Mouse (Mus musculus) neural tube, embryonic 10.5 days (tissue): ENCODE data around the gene Slc19a2.
"Not testable (repeated sequence)": the region's sequence is repeated elsewhere in the genome, so short reads cannot be mapped to it uniquely, and the experiment has no call there.

Source experiments
- DNase-seq: peaks from one replicate; pipeline ENCODE4 v3.0.0-alpha.2; 2017; ENCODE audit warnings: low spot score; ENCODE audit errors: extremely low spot score

Slc19a2 gene

GRCm38 (mm10) chr1:164248465-164249331 is at the start of gene Slc19a2:
Gene Slc19a2 (plus strand): TSS chr1:164249046.
- peak; percentile 100 for DNase-seq

- no peak for DNase-seq
These were observed 49.3 kb upstream of the Slc19a2 start for GRCm38 (mm10) chr1:164199551-164199950.

DNA sequence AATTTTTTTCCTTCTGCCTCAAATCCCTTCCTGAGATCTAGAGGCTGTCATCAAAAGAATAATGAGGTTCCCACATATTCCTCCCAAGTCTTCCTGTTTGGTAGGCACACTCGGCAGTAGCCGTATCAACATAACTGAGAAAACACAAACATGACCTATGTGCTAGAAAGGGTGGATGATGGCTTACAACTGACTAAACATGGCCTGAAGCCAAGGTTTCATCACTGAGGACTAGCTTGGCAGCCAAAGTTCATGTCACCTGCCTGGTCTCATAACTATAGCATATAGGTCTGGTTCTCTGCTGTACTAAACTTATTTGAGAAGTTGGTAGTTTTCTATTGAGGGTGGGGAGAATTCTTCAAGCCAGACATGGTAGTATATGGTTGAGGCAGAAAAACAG is 40.4 kb upstream of the Slc19a2 start:
- DNase-seq, result no peak

DNA sequence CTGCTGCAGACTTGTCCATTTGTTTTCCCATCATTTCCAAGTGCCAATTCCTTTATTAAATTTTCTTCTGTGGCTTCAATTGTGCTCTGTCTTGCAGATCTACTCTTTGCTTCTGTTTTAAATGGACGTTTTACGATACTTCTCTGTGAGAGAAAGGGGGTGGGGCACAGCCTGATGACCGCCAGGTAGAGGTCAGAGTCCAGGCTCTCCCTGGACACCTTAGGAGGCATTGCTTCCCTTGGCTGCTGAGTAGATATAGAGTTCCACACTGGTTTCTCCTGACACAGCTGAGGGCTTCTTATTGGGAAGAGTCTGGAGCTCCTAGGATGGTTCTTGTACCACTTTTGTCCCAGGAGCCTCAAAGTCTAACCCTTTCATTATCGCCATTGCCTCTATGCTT is 37.9 kb upstream of the Slc19a2 start:
- no peak for DNase-seq

- DNase-seq, result no peak
These were observed 36.2 kb upstream of the Slc19a2 start for GRCm38 (mm10) chr1:164212686-164213085.

DNA sequence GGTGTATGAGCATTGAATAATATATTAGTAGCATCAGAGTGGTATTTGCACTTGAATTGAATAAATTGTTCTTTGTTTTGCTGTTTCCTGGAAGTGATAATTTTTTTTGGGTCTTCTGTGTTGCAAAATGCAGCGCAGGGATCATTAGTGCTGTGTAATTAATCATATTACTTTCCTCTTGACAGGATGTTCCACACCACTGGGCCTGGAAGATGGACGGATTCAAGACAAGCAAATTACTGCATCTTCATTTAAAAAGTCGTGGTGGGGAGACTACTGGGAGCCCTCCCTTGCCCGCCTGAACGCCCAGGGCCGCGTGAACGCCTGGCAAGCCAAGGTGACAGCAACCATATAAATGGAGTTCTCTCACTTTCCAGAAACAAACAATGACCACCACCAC is 34.7 kb upstream of the Slc19a2 start:
- no peak for DNase-seq

- DNase-seq, result no peak
These were observed 33.7 kb upstream of the Slc19a2 start for GRCm38 (mm10) chr1:164215097-164215496.

GRCm38 (mm10) chr1:164215540-164215939 is 33.3 kb upstream of the Slc19a2 start:
- DNase-seq, result no peak

- no peak for DNase-seq
These were observed 30.8 kb upstream of the Slc19a2 start for GRCm38 (mm10) chr1:164217791-164218685.

- no peak for DNase-seq
These were observed 28.6 kb upstream of the Slc19a2 start for GRCm38 (mm10) chr1:164220261-164220660.

DNA sequence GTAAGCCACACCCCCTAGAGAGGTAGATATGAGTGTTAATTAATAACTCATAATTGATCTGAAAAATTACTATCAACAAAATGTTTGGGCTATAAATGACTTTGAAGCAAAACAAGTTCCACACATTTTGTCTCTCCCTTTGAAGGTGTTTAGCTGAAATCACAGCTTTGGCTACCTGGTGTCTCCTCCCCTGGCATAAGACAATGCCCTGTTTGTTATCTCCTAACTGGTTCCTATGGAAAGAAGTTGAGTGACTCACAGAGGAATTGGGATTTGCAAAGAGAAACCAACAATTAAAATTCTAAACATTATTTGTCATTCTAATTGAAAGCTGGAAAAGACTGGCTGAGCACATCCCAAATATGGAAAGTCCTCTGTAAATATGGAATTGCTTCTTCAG is 25.8 kb upstream of the Slc19a2 start:
- no peak for DNase-seq

DNA sequence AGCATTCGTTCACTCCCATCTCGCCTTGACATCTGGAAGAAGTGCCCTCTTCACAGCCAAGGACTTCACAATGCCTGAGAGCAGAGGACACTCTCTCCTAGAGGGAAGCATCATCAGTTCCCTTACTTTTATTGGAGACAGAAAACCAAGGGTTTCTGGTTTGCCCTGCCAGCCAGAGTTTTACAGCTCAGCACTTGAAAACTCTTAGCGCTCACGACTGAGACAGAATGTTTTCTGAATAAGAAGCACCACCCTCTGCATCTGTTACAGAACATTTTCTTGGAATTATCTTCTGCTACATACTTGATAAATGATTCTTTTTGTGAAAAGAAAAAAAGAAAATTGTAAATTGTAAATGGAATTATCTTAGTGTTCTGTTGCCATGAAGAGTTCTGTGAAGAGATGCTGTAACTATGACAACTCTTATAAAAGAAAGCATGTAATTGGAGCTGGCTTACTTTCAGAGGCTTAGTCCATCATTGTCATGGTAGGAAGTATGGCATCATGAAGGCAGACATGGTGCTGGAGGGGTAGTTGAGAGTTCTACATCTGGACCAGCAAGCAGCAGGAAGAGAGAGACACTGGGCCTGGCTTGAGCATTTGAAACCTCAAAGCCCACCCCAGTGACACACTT is 16.8 kb upstream of the Slc19a2 start:
- DNase-seq, result not testable (repeated sequence)

DNA sequence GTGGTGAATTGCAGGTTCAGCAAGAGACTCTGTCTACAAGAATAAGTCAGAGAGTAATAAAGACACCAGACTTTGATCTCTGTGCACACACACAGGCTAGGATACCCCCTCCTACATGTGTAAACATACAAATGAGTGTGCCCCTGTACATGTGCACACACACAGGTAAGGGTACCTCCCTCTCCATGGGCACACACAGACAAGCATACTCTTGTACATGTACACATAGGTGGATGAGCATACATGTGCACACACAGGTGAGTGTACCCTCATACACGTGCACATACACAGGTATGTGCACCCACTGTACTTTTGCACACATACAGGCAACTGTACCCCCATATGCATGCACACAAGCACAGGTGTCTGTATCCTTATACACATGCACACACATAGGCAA is 15.4 kb upstream of the Slc19a2 start:
- no peak for DNase-seq

DNA sequence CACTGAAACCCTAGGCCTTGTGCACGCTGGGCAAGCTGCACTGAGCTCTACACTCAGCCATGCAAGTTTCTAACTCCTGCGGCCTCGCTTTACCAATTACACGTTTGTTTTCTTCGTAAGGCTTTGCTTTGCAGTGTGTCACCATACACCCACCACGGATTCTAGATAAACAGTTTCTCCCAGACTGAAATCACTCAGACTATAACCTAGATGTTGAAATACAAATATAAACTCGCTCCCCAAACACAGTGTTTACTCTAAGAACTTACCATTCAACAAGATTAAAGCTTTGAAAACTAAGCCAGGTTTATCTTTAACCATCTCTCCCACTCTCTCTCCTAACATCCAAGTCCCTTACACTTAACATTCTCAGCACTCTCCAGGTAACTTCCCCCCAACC is 13.8 kb upstream of the Slc19a2 start:
- DNase-seq, result no peak

DNA sequence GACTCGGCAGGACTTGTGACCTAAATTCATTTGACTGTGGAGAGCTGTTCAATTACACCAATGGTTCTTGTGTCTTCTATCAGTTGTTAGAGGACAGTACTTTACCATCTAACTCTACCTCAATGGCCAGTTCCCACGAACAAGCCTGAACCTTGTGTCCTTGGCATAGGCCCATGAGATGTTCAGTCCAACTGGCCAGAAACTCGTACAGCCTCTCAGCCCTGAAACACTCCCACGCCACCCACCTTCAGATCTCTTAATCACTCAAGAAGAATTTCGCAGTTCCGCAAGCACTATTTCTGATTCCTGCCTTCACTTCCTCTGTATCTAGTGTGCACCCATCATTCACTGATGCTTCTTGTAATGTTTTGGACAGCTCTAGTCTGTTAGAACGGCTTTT is 12.8 kb upstream of the Slc19a2 start:
- DNase-seq, result no peak

DNA sequence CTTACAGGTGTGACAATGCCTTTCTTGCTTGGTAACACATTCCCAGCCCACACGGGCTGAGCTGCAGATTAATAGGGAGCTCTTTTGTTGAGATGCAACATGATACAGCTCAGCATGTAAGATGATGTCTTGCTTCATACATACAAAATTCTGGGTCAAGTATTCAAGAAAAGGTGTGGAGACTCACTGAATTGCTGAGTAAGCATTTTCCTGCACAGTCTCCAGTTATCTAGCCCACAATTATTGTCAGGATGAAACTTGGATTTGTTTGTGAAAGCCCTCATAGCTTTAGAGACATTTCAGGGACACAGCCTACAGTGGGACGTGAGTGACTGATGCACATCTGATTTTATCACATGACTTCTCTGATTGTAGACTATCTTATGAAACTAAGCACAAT is 7.4 kb upstream of the Slc19a2 start:
- DNase-seq, result no peak

DNA sequence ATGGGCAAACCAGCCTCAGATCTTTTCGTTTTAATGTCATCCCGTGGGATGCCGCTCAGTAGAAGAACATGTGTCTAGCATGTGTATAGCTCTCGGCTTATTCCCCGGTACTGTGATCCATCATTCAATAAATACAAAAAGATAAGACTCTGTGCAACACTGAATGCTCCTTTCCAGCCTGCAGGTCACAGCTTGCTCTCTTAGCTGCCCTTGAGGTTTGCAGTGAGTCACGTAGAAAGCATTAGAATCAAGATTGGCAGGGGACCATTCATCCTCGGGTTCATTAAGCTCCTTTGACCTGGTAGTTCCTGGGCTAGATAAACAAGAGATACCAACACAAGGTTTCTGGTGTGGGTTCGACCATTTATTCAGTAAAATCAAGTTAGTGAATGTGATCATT is 6.0 kb upstream of the Slc19a2 start:
- no peak for DNase-seq

DNA sequence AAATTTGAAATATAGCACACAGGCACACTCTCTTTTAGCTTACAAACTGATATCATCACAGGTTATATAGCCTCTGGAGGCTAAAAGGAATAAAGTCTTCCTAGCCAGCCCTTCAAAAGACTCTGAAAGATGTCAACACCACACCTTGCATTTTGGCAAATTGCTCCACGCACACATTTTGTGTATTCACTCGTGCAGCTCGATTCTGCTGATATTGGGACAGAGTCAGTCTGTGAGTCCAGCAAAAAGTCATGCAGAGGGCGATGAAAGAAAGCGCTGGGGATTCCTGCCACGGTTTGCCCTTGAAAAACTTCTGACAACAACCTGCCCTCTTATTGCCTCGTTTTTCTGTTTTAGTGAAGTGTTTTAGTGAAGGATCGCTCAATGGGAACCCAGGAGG is 1.4 kb upstream of the Slc19a2 start:
- no peak for DNase-seq

DNA sequence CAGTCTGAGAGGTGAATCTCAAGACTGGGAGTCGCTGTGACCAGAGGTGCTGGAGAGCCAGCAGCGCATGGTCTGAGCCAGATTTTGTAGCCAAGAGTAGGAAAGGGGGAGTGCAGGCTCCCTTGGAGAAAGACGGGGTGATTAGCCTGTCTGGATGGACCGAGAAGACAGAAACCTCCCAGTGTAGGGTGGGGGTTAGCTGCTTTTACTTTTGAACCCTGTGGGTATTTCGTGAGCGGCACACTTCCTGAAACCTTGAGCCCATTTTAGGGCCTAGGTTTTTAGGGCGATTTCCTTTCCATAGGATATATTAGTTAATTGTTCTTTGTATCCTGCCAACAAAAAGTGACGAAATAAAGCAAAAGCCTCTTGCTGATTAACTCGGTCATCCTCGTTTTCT is 875 bp upstream of the Slc19a2 start:
- DNase-seq, result peak; percentile 50

- DNase-seq, result no peak
These were observed 476 bp downstream of the Slc19a2 start for GRCm38 (mm10) chr1:164249332-164249711.

- DNase-seq, result no peak
These were observed 1.7 kb downstream of the Slc19a2 start for GRCm38 (mm10) chr1:164250391-164251150.
